Mouse (Mus musculus) heart, embryonic 14.5 days (tissue): Measurements from ENCODE around the gene Man1b1. TPM values are rescaled to one million over a fixed set of nuclear protein-coding genes. Genes with fewer than 3 reads are reported as not detected.

Experiments used
- ATAC-seq: fragments of 200-750 bp; cut with Nextera tagmentation; 2 replicates; pipeline ENCODE4 v1.8.0; 2017; ENCODE audit warnings: low read depth, moderate TSS enrichment; ENCODE audit not compliant: insufficient number of reproducible peaks, insufficient read depth, low FRiP score
- H3K27ac ChIP-seq, 2 experiments: fragments of 200-500 bp in 1 of 2; fragments of 300-500 bp in 1 of 2; sonication (generic) in 1 of 2; replicated peaks in 1 of 2; 2 replicates each; pipeline ENCODE4 v1.5.1; 2012 to 2014; ENCODE audit warnings: low read depth in 2 of 2, low read length in 2 of 2, control low read depth in 1 of 2, mild to moderate bottlenecking in 1 of 2, mixed read lengths in 1 of 2; ENCODE audit not compliant: control insufficient read depth in 1 of 2, insufficient read depth in 1 of 2
- H3K27me3 ChIP-seq: fragments of 300-500 bp; sonication (generic); 2 replicates; pipeline ENCODE4 v1.6.1; 2014; ENCODE audit warnings: mild to moderate bottlenecking, low read length, control low read depth; ENCODE audit not compliant: control insufficient read depth, insufficient read depth
- H3K36me3 ChIP-seq: fragments of 300-500 bp; sonication (generic); 2 replicates; pipeline ENCODE4 v1.6.1; 2014; ENCODE audit warnings: mild to moderate bottlenecking, control low read depth, low read length, mixed read lengths; ENCODE audit not compliant: control insufficient read depth, insufficient read depth
- H3K4me1 ChIP-seq, 2 experiments: fragments of 200-500 bp in 1 of 2; fragments of 300-500 bp in 1 of 2; sonication (generic) in 1 of 2; 2 replicates each; pipeline ENCODE4 v1.6.1; 2012 to 2014; ENCODE audit warnings: low read length in 2 of 2, control low read depth in 1 of 2, mixed read lengths in 1 of 2; ENCODE audit not compliant: control insufficient read depth in 2 of 2, insufficient read depth in 2 of 2
- H3K4me2 ChIP-seq: fragments of 300-500 bp; sonication (generic); 2 replicates; pipeline ENCODE4 v1.6.1; 2014; ENCODE audit warnings: mild to moderate bottlenecking, low read length
- H3K4me3 ChIP-seq, 2 experiments: fragments of 200-500 bp in 1 of 2; fragments of 300-500 bp in 1 of 2; sonication (generic) in 1 of 2; 2 replicates each; pipeline ENCODE4 v1.5.1; 2012 to 2014; ENCODE audit warnings: low read length in 2 of 2, mild to moderate bottlenecking in 2 of 2, control low read depth in 1 of 2, low read depth in 1 of 2, moderate library complexity in 1 of 2; ENCODE audit not compliant: control insufficient read depth in 1 of 2, insufficient read depth in 1 of 2
- H3K9ac ChIP-seq: fragments of 300-500 bp; sonication (generic); 2 replicates; pipeline ENCODE4 v1.6.1; 2014; ENCODE audit warnings: mild to moderate bottlenecking, low read length
- H3K9me3 ChIP-seq: fragments of 300-500 bp; sonication (generic); 2 replicates; pipeline ENCODE4 v1.6.1; 2016; ENCODE audit warnings: low read length, control low read depth; ENCODE audit not compliant: control insufficient read depth
- WGBS: fragments of 180-500 bp; shearing (Covaris S2); extraction: QIAGEN DNeasy Blood & Tissue Kit; methylation state at CpG from one replicate; pipeline ENCODE4 v1.1.7; 2014; 5-methylcytosine and 5-hydroxymethylcytosine counted together
- polyA plus RNA-seq: library from polyadenylated mRNA; unstranded; fragments of >200 nt; fragmentation: Nextera tagmentation; extraction: Ambion mirVana; gene quantifications from 2 replicates; pipeline ENCODE4 v1.2.1, GENCODE M21; 2014

The Man1b1 gene
- polyA plus RNA-seq, 1 experiment from 2014 or later, result 48.1 TPM

DNA sequence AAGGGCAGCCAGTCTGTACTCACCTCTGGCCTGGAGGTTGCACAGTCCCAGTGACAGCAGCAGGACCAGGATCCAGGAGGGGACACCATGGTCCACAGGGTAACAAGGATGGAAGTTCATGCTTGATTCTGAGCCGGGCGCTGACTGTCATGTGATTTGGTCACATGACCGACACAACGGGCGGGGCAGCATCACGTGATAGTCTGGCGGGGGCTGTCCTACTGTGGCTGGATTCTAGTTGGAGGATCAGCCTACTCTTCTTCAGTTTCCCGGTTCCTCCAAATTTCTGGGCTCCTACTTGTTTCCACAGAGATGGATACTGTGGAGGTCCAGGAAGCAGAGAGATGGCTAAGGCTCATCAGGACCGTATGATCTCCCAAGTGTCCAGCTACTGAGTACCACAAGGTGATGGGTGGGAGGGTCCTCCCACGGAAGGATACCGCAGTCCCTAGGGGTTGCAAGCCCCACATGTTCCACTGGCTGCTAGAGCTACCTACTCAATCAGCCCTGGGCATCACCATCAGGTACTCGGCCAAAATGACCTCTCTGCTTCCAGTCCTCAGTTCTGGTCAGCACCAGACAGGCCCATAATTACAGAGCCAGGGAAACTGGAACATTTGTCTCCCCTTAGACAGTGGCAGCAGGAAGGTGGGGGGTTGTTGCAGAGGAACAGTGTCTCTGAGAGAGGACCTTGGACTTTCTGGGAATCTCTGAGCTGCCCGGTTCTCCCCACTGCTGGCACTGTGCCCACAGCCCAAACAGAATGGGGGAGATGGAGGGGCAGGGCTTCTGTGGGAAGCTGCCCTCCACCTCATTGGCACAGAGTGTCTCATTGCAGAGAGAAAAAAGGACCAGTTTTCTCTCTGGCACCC, 24.3 kb downstream of the Man1b1 start, which contains the start of gene Dpp7:
Gene Dpp7 (minus strand): TSS at position 152 of the 872 bp plus-strand sequence.
- Histone ChIP-seq H3K27me3 (no peaks in the 10 kb centered on the region), H3K9ac (peak within 1 kb of the TSS; percentile 67), H3K4me2 (peak within 1 kb of the TSS; percentile 83), H3K36me3 (peaks cover 33% of the 10 kb centered on the region), H3K9me3 (no peaks in the 10 kb centered on the region), H3K27ac (no peak within 1 kb of the TSS), H3K4me1 (peaks cover 10 to 14% of the 10 kb centered on the region in 2 experiments), H3K4me3 (peak within 1 kb of the TSS; percentile 54 to 56)
- ATAC-seq, result peak; percentile 80
- WGBS, result 5% methylated on average over 13 of the region's 13 CpGs

DNA sequence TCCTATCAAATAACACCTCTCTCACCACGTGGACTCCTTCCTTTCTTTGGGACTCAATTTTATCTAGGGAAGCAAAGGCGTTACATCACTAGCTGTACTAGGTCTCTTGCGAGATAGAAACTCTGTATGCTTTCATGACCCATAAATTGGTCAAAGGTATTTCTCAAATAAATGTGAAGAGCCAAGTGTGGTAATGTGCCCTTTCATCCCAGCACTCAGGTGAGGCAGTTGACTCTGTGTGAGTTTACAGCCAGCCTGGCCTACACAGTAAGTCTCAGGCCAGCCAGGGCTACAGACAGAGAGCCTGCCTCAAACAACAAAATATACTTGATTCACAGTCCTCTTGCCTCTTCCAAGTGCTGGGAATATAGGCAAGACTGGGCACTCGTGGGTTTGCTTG, 27.7 kb downstream of the Man1b1 start:
- Histone ChIP-seq H3K27me3 (peaks cover 15% of the 10 kb centered on the region), H3K4me1 (peaks cover 13 to 14% of the 10 kb centered on the region in 2 experiments), H3K4me3 (no peak overlapping the region), H3K27ac (no peak overlapping the region), H3K9me3 (no peaks in the 10 kb centered on the region), H3K4me2 (no peak overlapping the region), H3K36me3 (0 out of 2 replicates have a peak, but pooled peaks cover 12% of the 10 kb centered on the region), H3K9ac (no peak overlapping the region)
- WGBS, result 69% methylated on average over 4 of the region's 4 CpGs
- no peak for ATAC-seq

DNA sequence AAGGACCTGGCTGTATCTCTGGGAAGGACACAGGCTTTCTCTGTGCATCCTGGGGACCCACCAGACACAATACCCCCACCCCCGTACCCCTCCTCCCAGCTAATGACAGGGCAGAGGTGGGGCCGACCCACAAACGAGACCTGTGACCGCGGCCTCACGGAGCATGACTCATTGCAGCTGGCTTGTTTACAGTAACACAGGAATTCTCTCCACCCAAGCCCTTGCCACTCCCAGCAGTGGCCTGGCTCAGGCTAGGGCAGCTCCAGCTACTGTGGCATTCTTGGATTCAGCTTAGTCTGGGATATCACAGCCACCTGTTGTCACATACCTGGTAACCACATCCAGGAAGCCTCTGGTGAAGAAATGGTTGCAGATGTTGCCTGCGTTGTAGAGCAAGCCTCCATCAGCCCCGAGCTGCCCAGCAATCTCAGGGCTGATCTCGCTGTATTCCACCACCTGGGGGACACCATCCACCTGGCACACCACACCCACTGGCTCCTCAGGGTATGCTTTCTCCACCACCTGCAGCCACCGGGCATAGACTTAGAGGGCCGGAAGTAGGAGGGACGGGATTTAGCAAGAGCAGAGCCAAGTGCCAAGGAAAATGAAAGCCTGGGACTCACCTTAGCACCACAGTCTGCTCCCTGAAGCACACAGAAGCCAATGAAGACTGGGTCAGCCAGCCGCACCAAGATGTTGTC, 31.5 kb downstream of the Man1b1 start:
- WGBS, result 60% methylated on average over 13 of the region's 13 CpGs
- Histone ChIP-seq H3K27me3 (peaks cover 24% of the 10 kb centered on the region), H3K4me1 (peaks cover 0 to 5% of the 10 kb centered on the region in 2 experiments; a peak in 2 of 4 replicates)

DNA sequence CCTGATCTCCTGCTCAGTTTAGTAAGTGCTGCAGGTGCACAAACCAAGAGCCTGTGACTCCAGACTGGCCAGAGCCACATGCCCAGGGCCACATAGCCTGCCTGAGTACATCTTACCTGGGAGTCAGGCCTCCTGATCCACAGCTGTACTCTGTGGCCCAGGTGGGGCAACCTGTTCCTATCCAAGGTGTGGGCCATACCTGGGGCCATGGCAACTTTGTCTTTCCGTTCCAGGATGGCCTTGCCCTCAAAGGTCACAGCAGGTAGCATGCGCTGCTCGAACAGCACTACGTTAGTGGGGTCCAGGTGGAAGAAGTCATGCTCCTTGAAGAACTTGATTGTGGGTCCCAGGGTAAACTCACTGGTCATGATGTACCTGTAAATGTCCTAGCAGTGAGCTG, 32.2 kb downstream of the Man1b1 start:
- no peak overlapping the region for H3K9ac ChIP-seq
- peak overlapping the region in 1 of 2 experiments; percentile 73; a peak in 2 of 4 replicates for H3K4me3 ChIP-seq
- peaks cover 0 to 5% of the 10 kb centered on the region in 2 experiments; a peak in 2 of 4 replicates for H3K4me1 ChIP-seq
- no peak overlapping the region for H3K27ac ChIP-seq
- 0 out of 2 replicates have a peak, but pooled peaks cover 12% of the 10 kb centered on the region for H3K36me3 ChIP-seq
- H3K9me3 ChIP-seq, result no peaks in the 10 kb centered on the region
- peaks cover 27% of the 10 kb centered on the region for H3K27me3 ChIP-seq
- ATAC-seq, result no peak
- whole genome bisulfite sequencing, result 91% methylated on average over 4 of the region's 4 CpGs
- peak overlapping the region; percentile 95 for H3K4me2 ChIP-seq

More for the DNA sequence above, 31.5 kb downstream of the Man1b1 start:
- no peaks in the 10 kb centered on the region for H3K9me3 ChIP-seq
- ATAC-seq, result no peak
- H3K4me2 ChIP-seq, result no peak overlapping the region
- 0 out of 2 replicates have a peak, but pooled peaks cover 12% of the 10 kb centered on the region for H3K36me3 ChIP-seq
- no peak overlapping the region for H3K27ac ChIP-seq
- no peak overlapping the region; the same call in 1 of the 2 replicates for H3K9ac ChIP-seq
- no peak overlapping the region for H3K4me3 ChIP-seq

DNA sequence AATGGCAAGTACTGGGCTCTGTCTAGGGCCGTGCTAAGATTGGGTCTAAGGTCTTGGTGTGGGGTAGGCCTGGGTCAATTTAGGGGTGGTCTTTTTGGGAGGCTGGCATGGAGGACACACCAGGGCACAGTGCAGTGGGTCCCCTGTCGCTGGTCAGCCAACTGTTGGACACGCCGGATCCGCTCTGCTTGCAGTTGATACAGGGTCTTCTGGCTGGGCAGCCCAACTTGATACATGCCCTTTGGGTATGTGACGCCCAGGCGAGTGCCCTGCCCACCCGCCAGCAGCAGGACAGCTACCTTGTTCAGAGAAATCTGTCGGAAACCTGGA, 32.6 kb downstream of the Man1b1 start:
- 24% methylated on average over 9 of the region's 9 CpGs for WGBS
- no peak for ATAC-seq
- no peak overlapping the region for H3K27ac ChIP-seq

DNA sequence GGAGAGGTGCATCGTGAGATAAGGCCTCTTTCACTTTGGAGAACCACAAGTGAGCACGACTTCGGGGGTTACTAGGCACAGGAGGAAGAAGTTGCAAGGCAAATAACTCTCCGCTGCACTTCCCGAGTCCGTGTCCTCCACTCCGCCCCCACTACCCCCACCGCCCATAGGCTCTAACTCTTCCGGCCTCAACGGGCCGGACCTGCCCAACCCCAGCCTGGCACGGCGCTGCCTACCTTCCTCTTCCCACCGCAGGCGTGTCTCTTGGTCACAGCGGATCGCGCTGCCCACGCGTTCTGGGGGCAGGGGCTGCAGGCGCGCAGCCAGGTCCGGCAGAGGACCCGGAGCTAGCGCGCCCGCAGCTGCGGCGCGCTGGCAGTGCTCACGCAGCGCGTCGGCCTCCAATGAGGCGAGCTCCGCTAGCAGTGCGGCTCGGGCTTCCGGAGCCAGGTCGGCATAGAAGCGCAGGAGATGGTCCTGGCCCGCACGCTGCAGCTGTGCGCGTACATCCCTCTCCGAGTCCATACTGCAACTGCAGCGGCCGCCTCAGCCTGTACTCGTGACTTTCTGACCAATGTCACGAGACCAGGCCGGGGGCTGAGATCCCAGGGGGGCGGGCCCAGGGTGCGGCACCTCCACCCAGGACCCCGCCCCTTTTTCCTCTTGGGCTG, 33.1 kb downstream of the Man1b1 start, which contains the start of gene Uap1l1:
Gene Uap1l1 (minus strand): TSS at position 592 of the 671 bp plus-strand sequence.
- H3K4me2 ChIP-seq, result peak within 1 kb of the TSS; percentile 95
- H3K4me3 ChIP-seq, result peak within 1 kb of the TSS; percentile 59 to 73
- 0 out of 2 replicates have a peak, but pooled peaks cover 8% of the 10 kb centered on the region for H3K36me3 ChIP-seq
- peak; percentile 77 for ATAC-seq
- H3K4me1 ChIP-seq, result peaks cover 0 to 5% of the 10 kb centered on the region in 2 experiments; a peak in 2 of 4 replicates
- H3K9me3 ChIP-seq, result no peaks in the 10 kb centered on the region
- under 1% methylated on average over 54 of the region's 54 CpGs for WGBS
- peaks cover 27% of the 10 kb centered on the region for H3K27me3 ChIP-seq
- H3K27ac ChIP-seq, result peak within 1 kb of the TSS in 1 of 2 experiments; percentile 20; a peak in 1 of 4 replicates
- peak within 1 kb of the TSS; percentile 81 for H3K9ac ChIP-seq

More for the DNA sequence above, 32.6 kb downstream of the Man1b1 start:
- Histone ChIP-seq H3K4me2 (peak overlapping the region; percentile 95), H3K4me3 (peak overlapping the region; percentile 59 to 73), H3K27me3 (peaks cover 27% of the 10 kb centered on the region), H3K9me3 (no peaks in the 10 kb centered on the region), H3K4me1 (peaks cover 0 to 5% of the 10 kb centered on the region in 2 experiments; a peak in 2 of 4 replicates), H3K36me3 (0 out of 2 replicates have a peak, but pooled peaks cover 12% of the 10 kb centered on the region), H3K9ac (peak overlapping the region; percentile 81)

DNA sequence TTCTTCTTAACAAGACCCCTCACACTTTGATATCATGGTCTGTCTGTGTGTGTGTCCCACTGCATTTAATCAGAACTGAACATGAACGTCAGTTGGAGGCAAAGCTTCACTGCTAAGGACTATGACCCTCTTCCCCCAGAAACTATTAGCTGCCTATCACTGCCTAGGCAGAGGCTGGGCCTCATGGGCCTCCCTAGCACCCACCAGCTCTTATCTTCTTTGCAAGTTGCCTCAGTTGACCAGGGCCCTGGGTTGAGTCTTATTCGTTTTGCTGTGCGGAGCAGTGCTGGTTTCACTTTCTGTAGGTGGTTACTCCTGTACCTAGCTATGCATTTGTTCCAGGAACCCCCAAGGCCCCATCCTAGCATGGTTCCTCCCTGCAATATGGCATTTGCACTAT, 37.9 kb downstream of the Man1b1 start:
- peaks cover 15 to 22% of the 10 kb centered on the region in 2 experiments for H3K4me1 ChIP-seq
- ATAC-seq, result no peak
- H3K36me3 ChIP-seq, result peaks cover 3% of the 10 kb centered on the region; the same call in 1 of the 2 replicates
- H3K27ac ChIP-seq, result no peak overlapping the region
- no peak overlapping the region for H3K4me2 ChIP-seq
- H3K9me3 ChIP-seq, result no peaks in the 10 kb centered on the region
- peaks cover 11% of the 10 kb centered on the region for H3K27me3 ChIP-seq
- 78% methylated on average over 3 of the region's 3 CpGs for WGBS
- no peak overlapping the region for H3K9ac ChIP-seq
- no peak overlapping the region for H3K4me3 ChIP-seq
